Mouse (Mus musculus) c-Kit-positive CD71-positive TER-119-negative erythroid progenitor cells, embryonic 14.5 days (primary cell): ENCODE data around the gene Slc12a5.

ENCODE experiments used
- DNase-seq: peaks from one replicate; pipeline ENCODE4 v3.0.0-alpha.2; 2013; ENCODE audit warnings: low read depth

Slc12a5 gene

DNA sequence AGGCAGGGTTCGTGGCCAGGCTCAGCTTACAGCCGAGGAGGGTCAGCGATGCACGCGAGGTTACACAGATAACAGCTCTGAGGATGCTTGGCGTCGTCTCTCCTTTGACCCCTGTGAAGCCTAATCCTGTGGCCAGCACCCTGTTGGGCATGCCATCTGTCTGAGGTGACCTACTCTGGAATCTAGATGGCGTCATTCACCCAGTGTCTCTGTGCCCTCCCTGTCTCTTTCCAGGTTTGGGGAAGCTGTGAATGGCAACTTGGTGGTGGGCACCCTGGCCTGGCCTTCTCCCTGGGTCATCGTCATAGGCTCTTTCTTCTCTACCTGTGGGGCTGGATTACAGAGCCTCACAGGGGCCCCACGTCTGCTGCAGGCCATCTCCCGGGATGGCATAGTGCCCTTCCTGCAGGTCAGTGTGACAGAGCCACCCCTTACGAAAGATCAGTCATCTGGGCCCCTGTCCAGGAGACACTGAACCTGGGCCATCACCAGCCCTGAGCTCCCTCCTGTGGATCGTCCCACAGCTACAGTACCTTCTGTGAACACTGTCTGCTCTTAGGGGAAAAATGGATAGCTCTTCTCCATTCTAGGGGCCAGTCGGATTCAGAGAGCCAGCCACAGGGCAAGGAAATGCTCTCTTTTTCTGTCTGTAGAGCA lies 25.9 kb downstream of the Slc12a5 start:
- DNase-seq: no peak

DNA sequence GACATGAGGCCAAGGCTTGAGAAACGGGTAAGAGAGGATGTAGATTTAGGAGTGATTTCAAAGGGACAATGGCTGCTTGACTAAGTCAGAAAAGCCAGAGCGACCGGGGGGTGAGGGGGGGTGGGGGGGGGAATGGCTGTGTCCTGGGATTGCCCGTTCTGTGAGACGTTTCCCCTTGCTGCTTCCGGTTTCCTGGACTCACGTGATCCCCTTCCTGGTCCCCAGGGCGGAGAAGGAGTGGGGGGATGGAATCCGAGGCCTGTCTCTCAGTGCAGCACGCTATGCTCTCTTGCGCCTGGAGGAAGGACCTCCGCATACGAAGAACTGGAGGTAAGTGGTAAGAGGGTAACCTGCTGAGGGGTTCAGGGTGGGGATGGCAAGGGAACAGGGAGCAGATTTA lies 28.2 kb downstream of the Slc12a5 start:
- no peak for DNase-seq

DNA sequence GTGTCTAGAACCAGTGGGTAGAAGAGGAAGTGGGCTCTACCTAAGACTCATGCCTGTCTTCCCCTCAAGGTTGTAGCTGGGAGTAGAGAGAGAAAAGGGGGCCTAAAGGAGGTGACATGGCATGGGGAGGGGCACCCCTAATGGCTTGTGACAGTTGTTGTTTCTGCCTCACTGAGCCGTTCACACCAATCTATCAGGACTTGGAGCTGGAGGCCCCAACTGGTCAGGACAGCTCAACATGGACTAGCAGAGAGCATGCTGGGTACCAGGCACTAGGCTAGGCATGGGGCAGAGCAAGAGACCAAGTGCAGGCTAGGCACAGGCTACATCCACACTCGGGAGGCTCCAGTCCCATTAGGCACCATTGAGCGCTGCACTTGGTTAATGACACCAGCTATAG lies 30.5 kb downstream of the Slc12a5 start:
- no peak for DNase-seq

DNA sequence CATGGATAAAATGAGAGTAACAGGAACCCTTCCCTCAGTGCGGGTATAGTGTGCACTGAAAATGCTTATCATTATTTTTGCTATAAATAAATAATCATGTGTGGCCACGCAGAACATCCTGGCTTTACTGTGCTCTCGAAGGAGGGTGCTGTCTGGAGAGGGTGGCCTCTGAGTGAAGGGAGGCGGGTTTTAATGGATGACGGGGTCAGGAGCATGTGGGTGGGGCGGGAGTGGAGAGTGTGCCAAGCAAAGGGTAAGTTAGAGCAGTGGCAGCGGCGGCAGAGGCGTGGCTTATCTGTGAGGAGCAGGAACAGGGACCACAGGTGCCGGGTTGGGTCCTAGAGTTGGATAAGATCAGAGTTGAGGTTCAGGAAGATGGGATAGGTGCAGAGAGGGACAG lies 31.2 kb downstream of the Slc12a5 start:
- no peak for DNase-seq

DNA sequence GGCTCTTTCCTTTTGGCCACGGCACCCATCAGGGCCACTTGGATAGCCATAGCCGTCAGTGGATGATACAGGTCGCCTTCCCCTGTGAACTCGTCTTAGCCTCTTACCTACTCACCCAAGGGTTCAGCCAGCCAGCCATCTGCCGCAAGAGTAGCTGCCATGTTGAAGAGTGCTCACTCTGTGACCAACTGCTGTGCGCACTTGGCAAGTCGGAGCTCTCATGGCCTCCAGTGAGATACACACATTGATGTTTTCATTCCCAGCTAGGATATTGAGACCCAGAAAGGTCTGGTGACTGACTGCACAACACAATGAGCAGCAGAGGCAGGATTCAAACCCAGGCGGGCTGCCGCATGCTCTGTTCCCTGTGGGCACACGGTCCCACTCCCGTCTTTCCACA lies 33.6 kb downstream of the Slc12a5 start:
- DNase-seq: no peak

DNA sequence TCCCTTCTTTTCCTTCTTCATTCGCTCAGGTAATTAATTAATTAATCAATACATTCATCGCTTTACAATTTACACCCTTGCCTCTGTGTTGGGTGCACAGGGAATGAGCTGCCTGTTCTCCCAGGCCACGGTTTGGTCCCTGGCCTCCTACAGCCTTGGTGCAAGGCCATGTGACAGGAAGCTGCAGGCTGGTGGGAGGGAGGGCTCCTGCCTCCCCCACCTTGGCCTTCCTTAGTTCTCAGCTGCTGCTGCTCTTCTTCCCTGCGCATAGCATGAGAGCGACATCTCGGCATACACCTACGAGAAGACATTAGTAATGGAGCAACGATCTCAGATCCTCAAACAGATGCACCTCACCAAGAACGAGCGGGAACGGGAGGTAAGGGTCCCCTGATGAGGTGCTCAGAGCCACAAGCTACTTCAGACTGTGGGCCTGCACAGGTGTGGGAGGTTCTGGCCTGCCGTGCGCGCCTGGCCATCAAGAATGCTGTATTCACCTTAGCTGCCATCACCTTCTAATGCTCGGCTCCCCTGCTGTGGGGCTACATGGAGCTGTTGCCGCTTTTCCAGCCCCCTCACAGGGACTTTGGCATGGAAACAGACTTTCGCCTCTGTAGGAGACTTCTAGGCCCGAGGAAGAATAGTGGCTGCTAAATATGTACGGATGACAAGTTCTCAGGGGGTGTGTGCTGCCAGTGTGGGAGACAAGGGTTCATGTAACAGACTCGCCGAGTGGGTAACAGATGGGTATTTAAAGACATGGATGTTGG lies 34.2 kb downstream of the Slc12a5 start:
- no peak for DNase-seq

DNA sequence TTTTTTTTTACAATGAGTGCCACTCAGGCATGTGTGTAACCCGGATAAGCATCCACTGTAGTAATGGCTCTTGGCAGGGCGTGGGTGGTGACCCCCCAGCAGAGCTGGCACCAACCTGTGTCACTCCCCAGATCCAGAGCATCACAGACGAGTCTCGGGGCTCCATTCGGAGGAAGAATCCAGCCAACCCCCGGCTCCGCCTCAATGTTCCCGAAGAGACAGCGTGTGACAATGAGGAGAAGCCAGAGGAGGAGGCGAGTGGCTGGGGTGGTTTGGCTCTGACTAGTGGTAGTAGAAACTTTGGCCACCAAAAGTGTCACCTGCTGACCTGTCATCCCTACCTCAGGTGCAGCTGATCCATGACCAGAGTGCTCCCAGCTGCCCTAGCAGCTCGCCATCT lies 35.4 kb downstream of the Slc12a5 start:
- no peak for DNase-seq

DNA sequence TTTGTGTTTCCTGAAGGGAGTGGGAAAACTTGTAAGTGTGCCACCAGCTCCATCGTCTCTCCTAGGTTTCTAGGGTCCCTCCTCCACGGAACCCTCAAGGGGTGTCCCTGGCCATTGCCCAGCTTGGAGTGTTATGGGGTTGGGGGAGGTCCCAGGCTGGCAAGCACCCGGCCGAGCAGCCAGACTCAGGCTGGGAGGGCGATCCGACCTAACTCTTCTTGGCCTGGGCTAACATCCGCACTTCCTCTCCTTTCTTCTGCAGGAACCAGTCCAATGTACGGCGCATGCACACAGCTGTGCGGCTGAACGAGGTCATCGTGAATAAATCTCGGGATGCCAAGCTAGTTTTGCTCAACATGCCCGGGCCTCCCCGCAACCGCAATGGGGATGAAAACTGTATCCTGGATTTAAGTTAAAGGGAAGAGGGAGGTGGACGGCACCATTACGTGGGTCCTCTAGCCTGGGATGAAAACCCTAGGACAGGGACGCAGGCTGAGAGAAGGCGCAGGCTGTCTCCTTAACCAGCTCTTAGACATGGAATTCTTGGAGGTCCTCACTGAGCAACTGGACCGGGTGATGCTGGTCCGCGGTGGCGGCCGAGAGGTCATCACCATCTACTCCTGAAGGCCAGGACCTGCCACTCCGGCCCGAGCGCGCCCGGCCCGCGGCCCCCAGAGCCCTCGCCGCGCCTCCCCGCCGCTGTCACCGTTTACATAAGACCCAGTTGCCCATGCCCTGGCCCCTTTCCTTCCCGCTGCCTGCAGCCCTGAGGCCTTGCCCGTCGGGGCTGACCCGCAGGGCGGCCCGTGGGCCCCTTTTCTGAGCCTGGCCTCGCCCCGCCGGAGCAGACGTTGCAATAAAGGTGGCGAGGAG lies 36.5 kb downstream of the Slc12a5 start:
- no peak for DNase-seq

DNA sequence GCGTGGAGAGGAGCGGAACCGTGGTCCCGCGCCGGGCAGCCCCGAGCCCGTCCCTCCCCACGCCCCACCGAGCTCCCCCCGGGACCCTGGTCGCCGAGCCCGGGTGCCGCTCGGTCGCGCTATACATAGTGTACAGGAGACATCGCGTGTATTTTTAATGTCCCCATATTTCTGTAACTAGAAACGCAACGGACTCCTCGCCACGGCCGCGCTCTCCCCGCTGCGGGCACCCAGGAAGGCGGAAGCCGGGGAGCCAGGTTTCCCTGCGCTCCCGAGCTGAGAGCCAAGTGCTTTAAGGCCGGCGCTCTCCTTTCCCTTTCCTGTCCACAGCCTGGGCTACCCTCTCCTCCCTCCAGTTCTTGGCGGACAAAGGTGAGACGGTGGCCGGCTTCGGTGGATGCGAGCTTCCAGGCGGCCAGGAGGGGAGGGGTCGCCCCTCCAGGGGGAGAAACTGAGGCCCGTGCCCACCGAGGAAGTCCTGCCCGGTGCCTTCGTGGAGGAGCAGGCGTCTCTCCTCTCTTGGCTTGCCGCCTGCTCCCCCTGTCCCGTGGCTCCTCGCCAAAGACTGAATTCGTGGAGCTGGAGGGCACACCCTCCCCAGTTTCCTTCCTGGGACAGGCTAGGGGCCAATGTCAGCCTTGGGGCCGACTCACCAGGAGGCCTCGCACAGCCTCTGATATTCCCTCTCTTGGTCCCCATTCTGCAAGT lies 37.3 kb downstream of the Slc12a5 start:
- no peak for DNase-seq

DNA sequence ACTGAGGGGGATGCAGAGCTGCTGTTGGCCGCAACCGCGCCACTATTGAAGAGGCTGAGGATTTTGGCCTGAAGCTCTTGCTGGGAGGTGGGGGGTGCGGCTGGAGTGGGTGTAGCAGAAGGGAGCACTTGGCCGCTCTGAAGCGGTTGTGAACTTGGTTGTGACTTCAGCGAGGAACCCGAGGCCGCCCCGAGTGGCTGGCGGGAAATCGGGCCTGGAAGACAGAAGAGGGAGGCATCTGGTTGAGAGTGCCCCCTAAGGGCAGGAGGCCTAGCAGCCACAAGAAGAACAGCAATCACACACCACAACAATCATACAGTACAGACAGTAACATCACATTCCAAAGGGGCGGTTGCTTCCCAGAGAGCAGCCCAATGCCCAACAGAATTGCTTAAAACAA lies 41.4 kb downstream of the Slc12a5 start:
- DNase-seq: no peak

DNA sequence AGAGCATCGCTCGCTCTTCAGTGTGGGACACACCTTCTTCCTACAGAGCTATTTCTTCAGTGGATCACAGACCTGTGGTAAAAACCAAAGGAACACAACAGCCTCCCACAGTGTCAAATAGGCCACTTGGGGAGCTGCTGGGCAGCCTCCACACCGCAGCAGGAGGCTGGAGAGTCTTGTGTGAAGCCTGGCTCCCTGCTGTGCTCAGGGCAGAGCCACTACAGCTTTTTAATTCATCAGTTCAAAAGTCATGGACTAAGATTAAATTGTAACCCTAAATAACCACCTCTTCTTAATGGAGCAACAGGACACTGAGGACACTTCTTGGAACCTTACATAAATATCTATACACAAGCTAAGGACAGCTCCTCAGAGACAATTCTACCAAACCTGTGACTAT lies 42.5 kb downstream of the Slc12a5 start:
- DNase-seq: no peak

DNA sequence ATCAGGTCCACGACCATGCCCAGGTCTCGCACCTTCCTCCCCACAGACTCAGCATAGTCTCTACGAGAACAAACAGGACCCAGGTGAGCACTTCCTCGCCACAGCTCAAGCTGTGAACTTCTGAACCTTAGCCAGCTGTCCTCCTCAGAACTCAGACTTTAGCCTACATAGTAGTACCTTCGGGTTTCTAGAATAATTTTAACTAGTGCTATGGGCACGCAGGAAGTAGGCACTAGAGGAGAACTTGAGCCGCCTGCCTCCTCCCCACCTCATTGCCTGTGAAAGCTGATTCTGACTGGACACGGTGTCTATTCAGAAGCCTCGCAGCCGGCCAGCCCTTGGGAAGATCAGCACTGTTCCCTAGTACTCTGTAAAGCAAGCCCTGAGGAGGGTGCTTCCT lies 43.6 kb downstream of the Slc12a5 start:
- no peak for DNase-seq

DNA sequence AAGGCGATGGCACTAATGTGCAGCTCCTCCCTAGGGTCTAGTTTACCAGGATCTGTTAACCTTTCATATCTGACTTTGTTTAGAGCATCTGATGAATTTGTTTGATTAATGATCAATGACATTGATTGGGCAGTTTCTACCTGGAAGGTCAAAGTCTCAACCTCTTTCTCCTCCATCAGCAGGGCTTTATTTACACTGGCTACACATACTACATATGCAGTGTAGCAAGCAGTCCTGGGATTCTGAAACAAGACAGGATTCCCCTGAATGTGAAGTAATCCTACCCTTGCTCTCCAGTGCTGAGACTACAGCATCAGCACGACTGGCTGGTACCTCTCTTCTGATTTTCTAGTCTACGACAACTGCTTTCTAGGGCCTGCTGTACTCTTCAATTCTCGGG lies 46.2 kb downstream of the Slc12a5 start:
- no peak for DNase-seq

DNA sequence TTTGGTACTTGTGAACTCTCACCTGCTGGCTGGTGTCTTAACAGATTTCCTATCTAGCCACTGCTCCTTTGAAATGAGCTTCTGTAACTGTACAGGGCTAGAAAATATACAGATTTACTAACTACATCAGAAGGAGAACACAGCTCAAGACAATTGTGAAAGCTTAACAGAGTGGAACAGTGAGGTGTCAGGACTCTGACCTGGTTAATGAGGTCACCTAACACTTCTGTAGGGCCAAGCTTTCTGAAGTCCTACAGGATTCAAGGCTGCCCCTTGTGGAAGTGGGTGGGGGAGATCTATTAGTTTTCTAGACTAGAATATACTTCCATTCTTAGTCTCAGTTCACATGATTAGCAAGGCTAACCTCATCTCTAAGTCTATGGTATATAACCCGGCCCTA lies 47.4 kb downstream of the Slc12a5 start:
- DNase-seq: no peak

DNA sequence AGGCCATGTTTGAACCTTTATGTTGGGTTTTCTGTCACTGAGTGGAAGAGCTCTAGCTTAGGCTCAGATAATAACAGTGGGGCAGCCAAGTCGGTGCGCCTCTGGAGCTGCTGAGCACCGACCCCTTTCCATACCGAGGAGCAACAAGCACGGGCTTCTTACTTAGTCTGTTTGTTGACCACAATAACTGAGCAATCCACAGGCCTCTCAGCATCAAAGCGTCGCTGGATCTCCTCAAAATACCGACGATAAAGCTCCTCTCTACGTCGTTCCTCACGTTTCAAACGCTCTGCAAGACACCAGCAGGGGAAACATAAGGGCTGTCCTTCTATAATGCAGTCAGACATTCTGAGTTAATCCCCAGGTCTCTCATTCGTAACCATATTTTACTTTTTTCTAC lies 48.6 kb downstream of the Slc12a5 start:
- no peak for DNase-seq

DNA sequence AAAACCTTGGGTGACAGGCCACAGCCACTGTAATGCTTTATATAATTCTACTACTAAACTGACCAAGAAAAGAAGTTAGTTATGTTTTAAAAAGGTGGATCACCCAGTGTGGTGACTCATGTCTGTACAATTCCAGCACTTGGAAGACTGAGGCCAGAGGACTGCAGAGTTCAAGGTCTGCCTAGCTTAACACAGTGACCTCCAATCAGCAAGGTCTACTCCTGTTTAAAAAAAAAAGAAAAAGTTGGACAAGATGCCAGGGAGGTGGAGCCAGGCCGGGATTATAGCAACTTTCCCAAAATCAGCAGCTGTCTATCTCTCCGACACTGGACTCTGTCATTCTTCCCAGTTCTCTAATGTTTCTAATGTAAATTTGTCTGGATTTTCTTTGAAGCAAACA lies 49.0 kb downstream of the Slc12a5 start:
- DNase-seq: no peak

DNA sequence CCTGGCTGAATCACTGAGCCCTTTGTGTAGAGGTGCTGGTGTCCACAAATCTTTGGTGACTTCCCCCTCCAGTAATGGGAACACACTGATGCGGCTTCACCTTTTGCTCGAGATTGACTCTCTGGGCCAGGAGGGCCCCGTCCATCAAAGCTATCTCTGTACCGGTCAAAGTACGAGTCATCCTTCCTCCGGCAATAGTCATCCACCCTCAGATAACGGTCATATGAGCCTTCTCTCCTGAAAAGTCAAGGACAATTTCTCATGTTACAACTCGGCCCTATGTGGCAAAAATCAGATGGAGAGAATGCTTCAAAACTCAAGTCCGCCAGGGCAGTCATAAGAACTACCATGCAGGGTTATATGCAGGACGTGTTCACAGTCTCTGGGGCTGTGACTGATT lies 49.7 kb downstream of the Slc12a5 start:
- no peak for DNase-seq

DNA sequence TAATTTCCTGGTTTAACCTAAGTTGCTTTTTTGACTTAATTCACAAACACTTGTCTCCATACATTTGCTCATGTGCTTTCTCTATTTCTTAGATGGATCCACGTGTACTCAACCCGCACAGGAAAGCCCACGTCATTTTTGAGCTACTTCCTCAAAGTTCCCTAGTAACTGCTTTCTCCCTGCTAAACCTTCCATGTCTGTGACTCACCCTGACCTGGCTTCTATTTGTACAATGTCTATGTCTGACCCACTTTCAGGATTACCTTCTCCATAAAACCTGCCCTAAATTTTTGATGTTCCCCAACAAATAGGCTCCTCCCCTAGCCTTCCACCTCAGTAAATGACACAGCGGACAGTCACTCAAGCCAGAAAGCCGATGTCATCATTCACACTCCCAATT lies 54.3 kb downstream of the Slc12a5 start:
- no peak for DNase-seq

DNA sequence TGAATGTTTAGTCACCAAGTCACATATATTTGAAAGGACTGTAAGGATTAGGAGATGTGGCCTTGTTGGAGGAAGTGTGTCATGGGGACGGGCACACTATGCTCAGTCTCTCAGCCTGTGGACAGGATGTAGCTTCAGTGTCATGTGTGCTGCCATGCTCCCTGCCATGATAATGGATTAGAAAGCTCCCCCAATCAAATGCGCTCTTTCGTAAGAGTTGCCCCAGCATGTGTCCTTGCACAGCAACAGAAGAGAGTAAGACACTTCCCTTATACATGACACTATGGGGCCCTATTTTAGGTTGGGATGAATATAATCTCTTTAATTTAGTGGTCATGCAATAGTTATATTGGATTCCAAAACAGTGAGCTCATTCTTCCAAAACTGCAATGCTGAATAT lies 59.9 kb downstream of the Slc12a5 start:
- no peak for DNase-seq

DNA sequence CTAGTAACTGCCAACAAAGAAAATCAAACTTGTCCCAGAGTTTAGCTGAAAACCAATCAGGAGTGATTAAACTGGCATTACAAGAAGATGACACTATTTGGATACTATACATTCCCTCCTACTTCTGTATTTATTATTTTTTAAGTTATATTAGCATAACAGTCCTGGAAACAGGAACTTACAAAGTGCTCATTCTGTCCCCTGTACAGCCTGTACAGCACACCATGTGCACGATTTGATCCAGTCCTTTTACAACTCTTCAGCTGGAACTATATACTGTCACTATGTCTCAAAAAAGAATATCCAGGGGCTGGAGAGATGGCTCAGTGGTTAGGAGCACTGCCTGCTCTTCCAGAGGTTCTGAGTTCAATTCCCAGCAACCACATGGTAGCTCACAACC lies 66.6 kb downstream of the Slc12a5 start:
- DNase-seq: no peak

DNA sequence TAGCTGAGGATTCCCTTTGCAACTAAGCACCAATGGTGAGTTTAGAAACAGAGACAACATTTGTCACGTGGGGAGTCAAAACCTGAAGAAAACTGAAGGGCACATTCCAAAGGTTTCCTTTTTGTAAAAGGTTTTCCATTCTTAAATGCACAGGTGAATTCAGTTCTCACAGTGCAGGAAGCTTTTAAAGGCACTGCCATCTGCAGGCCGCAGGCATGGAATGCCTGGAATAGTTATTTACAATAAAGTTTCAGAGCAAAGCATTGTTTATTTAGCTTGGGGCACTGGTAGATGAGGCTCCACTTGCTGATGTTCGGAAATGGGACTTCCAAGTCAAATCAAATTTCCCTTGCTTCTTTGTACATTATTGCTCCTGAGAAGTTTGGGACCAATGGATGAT lies 71.9 kb downstream of the Slc12a5 start:
- no peak for DNase-seq

DNA sequence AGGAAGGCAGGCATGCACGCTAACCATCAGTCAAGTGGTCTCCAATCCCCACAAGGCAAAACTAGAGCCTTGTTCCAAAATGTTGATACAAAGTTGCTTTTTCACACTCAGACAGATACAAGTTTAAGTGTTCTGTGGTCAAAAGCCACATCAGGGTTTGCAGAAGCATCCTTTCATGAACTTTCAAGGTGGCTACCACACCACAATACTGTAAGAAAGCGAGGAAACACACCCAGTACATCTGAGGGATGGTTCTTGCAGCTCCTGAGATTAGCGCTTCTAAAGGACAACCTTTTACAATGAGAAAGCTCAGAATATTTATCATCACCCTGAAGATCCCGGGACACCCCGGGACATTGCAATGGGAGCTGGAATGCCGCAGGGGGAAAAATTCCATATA lies 72.7 kb downstream of the Slc12a5 start:
- no peak for DNase-seq
